Mouse (Mus musculus): ENCODE measurements around the gene Gm49394. TPM values are rescaled to one million over a fixed set of nuclear protein-coding genes. Genes with fewer than 3 reads are reported as not detected.

Gene Gm49394
- total RNA-seq, 1 experiment from 2014 or later = not detected

Other genes starting within 250 kb of the Gm49394 start
- not detected in 3 replicates for gene Syt8, start 235.1 kb downstream of the Gm49394 start, total RNA-seq (2017)
- gene Tnni2, start 228.1 kb downstream of the Gm49394 start, total RNA-seq (2017) = 7.5 to 20.6 TPM (median 11.3 TPM) in 3 replicates
- gene Lsp1, start 209.1 kb downstream of the Gm49394 start, total RNA-seq (2017) = 1,011 to 1,374 TPM (median 1,247 TPM) in 3 replicates
- gene Tnnt3, start 171.1 kb downstream of the Gm49394 start, total RNA-seq (2017) = 13.6 to 16.7 TPM (median 15.5 TPM) in 3 replicates
- 9.7 to 34.1 TPM (median 22.6 TPM) in 3 replicates for gene Mrpl23, start 137.3 kb downstream of the Gm49394 start, total RNA-seq (2017)
- 0.21 TPM in 1 of 3 replicates, not detected in the others for gene Igf2, start 3.1 kb downstream of the Gm49394 start, total RNA-seq (2017)
- not detected in 3 replicates for gene Ins2, start 73.4 kb upstream of the Gm49394 start, total RNA-seq (2017)

All from monocyte, adult 5-6 weeks (primary cell).